Mouse (Mus musculus) frontal cortex, adult (tissue): ENCODE measurements around the gene Kcnv2.

ENCODE experiments used
- ATAC-seq: cut with Nextera tagmentation; 2 replicates; pipeline ENCODE4 v1.9.2; 2017; ENCODE audit warnings: mild to moderate bottlenecking, moderate library complexity, mixed read lengths; ENCODE audit not compliant: low TSS enrichment

Kcnv2 gene

GRCm38 (mm10) chr19:27322281-27322680, at the start of gene Kcnv2:
Gene Kcnv2, plus strand, starts transcription at chr19:27322588.
- ATAC-seq, result no peak

- peak; percentile 90 for ATAC-seq
These were observed 49.0 kb upstream of the Kcnv2 start for GRCm38 (mm10) chr19:27273385-27273784.

- ATAC-seq, result no peak
These were observed 48.0 kb upstream of the Kcnv2 start for GRCm38 (mm10) chr19:27274382-27274781.

- no peak for ATAC-seq
These were observed 43.2 kb upstream of the Kcnv2 start for GRCm38 (mm10) chr19:27279174-27279573.

- ATAC-seq, result no peak
These were observed 12.3 kb upstream of the Kcnv2 start for GRCm38 (mm10) chr19:27310039-27310438.

GRCm38 (mm10) chr19:27311311-27311710, 11.1 kb upstream of the Kcnv2 start:
- no peak for ATAC-seq

- ATAC-seq, result no peak
These were observed 9.9 kb upstream of the Kcnv2 start for GRCm38 (mm10) chr19:27312266-27313079.

GRCm38 (mm10) chr19:27313080-27313413, 9.3 kb upstream of the Kcnv2 start:
- ATAC-seq, result no peak

- ATAC-seq, result no peak
These were observed 5.8 kb upstream of the Kcnv2 start for GRCm38 (mm10) chr19:27316313-27317258.

- peak; percentile 76 for ATAC-seq
These were observed 5.1 kb upstream of the Kcnv2 start for GRCm38 (mm10) chr19:27317337-27317736.

- ATAC-seq, result no peak
These were observed 681 bp downstream of the Kcnv2 start for GRCm38 (mm10) chr19:27322911-27323627.

GRCm38 (mm10) chr19:27325558-27325957, 3.2 kb downstream of the Kcnv2 start:
- no peak for ATAC-seq

GRCm38 (mm10) chr19:27327569-27327968, 5.2 kb downstream of the Kcnv2 start:
- ATAC-seq, result no peak

- ATAC-seq, result no peak
These were observed 5.8 kb downstream of the Kcnv2 start for GRCm38 (mm10) chr19:27328166-27328565.

- ATAC-seq, result no peak
These were observed 6.3 kb downstream of the Kcnv2 start for GRCm38 (mm10) chr19:27328644-27329043.

- ATAC-seq, result no peak
These were observed 9.9 kb downstream of the Kcnv2 start for GRCm38 (mm10) chr19:27332207-27332794.

GRCm38 (mm10) chr19:27336126-27336917, 13.9 kb downstream of the Kcnv2 start:
- no peak for ATAC-seq

GRCm38 (mm10) chr19:27346501-27346900, 24.1 kb downstream of the Kcnv2 start:
- ATAC-seq, result no peak

- peak; percentile 47 for ATAC-seq
These were observed 29.3 kb downstream of the Kcnv2 start for GRCm38 (mm10) chr19:27351700-27352099.

- ATAC-seq, result no peak
These were observed 38.0 kb downstream of the Kcnv2 start for GRCm38 (mm10) chr19:27360381-27360780.

- ATAC-seq, result no peak
These were observed 41.5 kb downstream of the Kcnv2 start for GRCm38 (mm10) chr19:27363891-27364290.
